Mouse (Mus musculus): Measurements from ENCODE around the gene Caly.

Caly gene

GRCm38 (mm10) chr7:140090601-140091000 is 8.3 kb upstream of the Caly start:
- DNase-seq (ENCODE audit: low read depth, low spot score): no peak

GRCm38 (mm10) chr7:140081408-140082241 is 723 bp downstream of the Caly start:
- no peak for DNase-seq (ENCODE audit: low read depth, low spot score)

GRCm38 (mm10) chr7:140080503-140081156 is 1.7 kb downstream of the Caly start:
- DNase-seq (ENCODE audit: low read depth, low spot score): peak; percentile 62

GRCm38 (mm10) chr7:140078711-140079110 is 3.6 kb downstream of the Caly start:
- no peak for DNase-seq (ENCODE audit: low read depth, low spot score)

GRCm38 (mm10) chr7:140077698-140078097 is 4.7 kb downstream of the Caly start:
- DNase-seq (ENCODE audit: low read depth, low spot score): no peak

GRCm38 (mm10) chr7:140070042-140070711 is 12.2 kb downstream of the Caly start:
- no peak for DNase-seq (ENCODE audit: low read depth, low spot score)

GRCm38 (mm10) chr7:140067397-140067796 is 15.0 kb downstream of the Caly start:
- DNase-seq (ENCODE audit: low read depth, low spot score): no peak

GRCm38 (mm10) chr7:140063092-140063491 is 19.3 kb downstream of the Caly start:
- DNase-seq (ENCODE audit: low read depth, low spot score): no peak

- DNase-seq (ENCODE audit: low read depth, low spot score): no peak
Observed at GRCm38 (mm10) chr7:140062307-140062706, 20.0 kb downstream of the Caly start.

GRCm38 (mm10) chr7:140061832-140062130 is 20.6 kb downstream of the Caly start:
- no peak for DNase-seq (ENCODE audit: low read depth, low spot score)

GRCm38 (mm10) chr7:140060936-140061831 is 21.2 kb downstream of the Caly start:
- DNase-seq (ENCODE audit: low read depth, low spot score): no peak

- DNase-seq (ENCODE audit: low read depth, low spot score): no peak
Observed at GRCm38 (mm10) chr7:140059601-140060000, 22.7 kb downstream of the Caly start.

GRCm38 (mm10) chr7:140058528-140058927 is 23.8 kb downstream of the Caly start:
- DNase-seq (ENCODE audit: low read depth, low spot score): no peak

- no peak for DNase-seq (ENCODE audit: low read depth, low spot score)
Observed at GRCm38 (mm10) chr7:140057413-140058407, 24.6 kb downstream of the Caly start.

GRCm38 (mm10) chr7:140054124-140054523 is 28.2 kb downstream of the Caly start:
- no peak for DNase-seq (ENCODE audit: low read depth, low spot score)

- no peak for DNase-seq (ENCODE audit: low read depth, low spot score)
Observed at GRCm38 (mm10) chr7:140049115-140049689, 33.1 kb downstream of the Caly start.

- no peak for DNase-seq (ENCODE audit: low read depth, low spot score)
Observed at GRCm38 (mm10) chr7:140048361-140049114, 33.8 kb downstream of the Caly start, which contains the start of gene Msx3. Gene Msx3, minus strand, starts transcription at chr7:140049089.

GRCm38 (mm10) chr7:140047811-140048311 is 34.5 kb downstream of the Caly start:
- DNase-seq (ENCODE audit: low read depth, low spot score): no peak

- no peak for DNase-seq (ENCODE audit: low read depth, low spot score)
Observed at GRCm38 (mm10) chr7:140045546-140045945, 36.8 kb downstream of the Caly start.
